Mouse (Mus musculus): ENCODE data around the gene Nop56.
A peak's percentile ranks its signal among the peaks of the same experiment; 100 is the strongest.

Gene Nop56

DNA sequence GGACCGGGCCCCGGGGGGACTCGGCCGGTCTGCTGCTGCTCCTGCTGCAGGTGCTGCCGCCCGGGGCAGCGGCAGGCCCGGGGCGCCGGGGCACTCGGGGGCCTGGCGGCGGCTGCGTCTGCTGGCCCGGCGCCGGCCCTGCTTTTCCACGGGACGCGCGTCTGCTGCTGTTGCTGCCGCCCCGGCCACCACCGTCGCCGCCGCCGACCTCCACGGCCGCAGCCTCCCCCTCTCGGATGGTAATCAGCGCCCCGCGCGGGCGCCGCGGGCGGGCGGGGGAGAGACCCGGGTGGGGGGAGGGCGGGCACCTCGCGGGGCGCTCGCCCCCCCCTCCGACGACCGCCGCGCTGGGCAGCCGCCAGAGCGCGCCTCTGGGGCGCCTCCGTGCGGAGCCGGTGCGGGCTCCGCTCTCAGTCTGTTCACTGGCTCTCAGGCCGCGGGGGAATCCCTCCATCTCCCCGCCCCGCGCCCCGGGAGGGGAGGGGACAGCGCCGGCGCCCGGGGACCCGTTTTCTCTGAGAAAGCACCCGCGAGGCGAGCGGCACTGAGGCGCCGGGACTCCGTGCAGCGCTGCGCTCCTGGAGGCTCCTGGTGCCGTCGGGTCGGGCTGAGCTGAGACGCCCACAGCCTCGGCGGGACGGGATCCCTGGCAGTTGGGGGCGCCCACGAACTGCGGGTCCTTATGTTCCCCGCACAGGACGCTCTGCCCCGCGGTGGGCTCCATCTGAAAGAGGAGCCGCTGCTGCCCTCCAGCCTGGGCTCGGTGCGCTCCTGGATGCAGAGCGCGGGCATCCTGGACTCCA is 21.3 kb downstream of the Nop56 start:
- peak; percentile 40 for DNase-seq (ENCODE audit: low spot score)

DNA sequence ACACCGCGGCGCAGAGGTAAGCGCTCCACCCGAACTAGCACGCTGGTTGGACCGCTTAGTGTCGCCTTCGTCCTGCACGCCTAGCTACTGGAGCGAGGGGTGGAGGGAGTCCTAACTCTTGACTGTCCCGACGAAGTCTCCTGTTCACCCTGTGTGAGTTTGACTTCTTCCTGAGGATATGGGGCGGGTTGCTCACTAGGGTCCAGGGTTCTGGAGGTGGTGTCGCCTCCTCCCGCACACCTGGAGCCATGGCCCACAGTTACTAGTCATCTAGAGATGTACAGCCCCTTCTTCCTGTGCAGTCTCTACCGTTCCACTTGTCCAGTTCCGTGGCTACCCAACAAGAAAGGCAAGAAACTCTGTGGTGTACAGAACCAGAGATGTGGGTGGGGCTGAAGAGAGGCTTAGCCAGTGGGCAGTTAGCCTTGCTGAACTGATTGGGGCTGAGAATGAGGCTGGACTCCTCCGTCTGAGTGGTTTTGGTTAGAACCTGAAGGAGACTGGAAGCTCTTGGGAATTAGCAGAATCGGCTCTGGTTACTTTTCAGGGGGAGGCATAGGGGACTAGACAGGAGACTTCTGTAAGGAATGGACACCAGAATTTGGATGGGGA is 22.0 kb downstream of the Nop56 start:
- DNase-seq (ENCODE audit: low spot score): peak; percentile 16

DNA sequence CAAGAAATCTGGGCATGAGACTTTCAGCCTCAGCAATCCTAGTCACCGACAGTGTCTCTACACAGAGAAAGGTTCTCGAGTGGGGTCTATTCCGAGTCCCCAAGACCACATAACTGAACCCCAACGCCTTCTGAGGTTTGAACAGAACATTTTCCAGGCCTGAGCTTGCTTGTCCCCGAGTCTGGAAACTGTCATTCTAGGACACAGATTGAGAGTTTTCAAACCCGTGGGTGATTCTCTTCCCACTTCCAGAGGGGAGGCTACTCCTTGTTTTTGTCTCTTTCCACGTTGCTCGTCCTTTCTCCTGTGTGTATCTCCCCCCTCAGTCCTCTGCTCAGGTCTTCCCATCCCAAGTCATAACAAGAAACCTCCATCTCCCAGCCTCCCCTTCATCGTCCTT is 23.4 kb downstream of the Nop56 start:
- DNase-seq (ENCODE audit: low spot score): no peak

DNA sequence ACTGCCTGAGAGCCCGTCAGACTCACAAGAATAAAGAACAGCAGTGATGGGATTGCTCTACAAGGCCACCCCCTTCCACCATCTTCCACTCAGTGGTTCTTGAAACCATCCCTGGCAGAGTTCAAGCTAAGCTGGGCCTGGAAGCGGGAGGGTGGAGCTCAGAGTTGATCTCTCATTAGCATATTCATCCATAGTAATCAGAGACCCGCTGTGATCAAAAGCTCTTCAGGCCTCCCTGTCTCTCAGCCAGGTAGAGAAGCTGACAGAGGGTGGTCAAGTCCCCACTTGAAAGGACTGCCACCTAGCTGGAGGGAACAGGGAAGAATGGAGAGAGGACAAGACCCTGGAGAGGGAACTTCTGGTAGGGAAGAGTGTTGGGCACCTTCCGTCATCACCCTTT is 28.8 kb downstream of the Nop56 start:
- no peak for DNase-seq (ENCODE audit: low spot score)

DNA sequence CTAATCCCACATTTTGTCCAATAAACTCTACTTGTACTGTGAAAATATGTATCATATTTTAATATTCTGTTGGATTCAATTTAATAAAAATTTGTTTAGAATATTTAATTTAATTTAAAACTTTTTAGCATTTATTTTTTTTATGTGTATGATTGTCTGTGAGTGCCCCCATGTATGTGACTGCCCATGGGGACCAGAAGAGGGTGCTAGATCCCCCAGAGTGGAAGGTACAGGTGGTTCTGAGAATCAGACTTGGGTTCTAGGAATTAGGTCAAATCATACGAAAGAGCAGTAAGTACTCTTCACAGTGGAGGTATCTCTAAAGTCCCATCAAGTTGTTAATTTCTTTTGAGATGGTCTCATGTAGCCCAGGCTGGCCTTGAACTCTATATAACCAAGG is 52.8 kb downstream of the Nop56 start:
- no peak for DNase-seq (ENCODE audit: low spot score)

Data from urinary bladder, postnatal 14 days (tissue).